Mouse (Mus musculus) MEL (cell line): ENCODE results near the gene Kit.

Experiments
- CHD2 ChIP-seq: IDR thresholded peaks from 2 replicates; pipeline ENCODE4 v1.6.1; 2011; ENCODE audit warnings: low read length, improper control_type of control experiment
- CTCF ChIP-seq, 3 experiments: IDR thresholded peaks in 2 of 3; conservative IDR thresholded peaks in 1 of 3; 2 replicates each; pipeline ENCODE4 v1.5.1; 2011 to 2012; ENCODE audit warnings: low read length in 3 of 3, low read depth in 2 of 3, mild to moderate bottlenecking in 2 of 3, improper control_type of control experiment in 1 of 3, inconsistent platforms in 1 of 3, mixed read lengths in 1 of 3, moderate library complexity in 1 of 3; ENCODE audit not compliant: control insufficient read depth in 1 of 3, insufficient read depth in 1 of 3, poor library complexity in 1 of 3, severe bottlenecking in 1 of 3
- ELF1 ChIP-seq: IDR thresholded peaks from 2 replicates; pipeline ENCODE4 v1.6.1; 2014; ENCODE audit warnings: low read depth, mild to moderate bottlenecking, inconsistent platforms, low read length, improper control_type of control experiment, moderate library complexity
- MAZ ChIP-seq: IDR thresholded peaks from 2 replicates; pipeline ENCODE4 v1.6.1; 2012; ENCODE audit warnings: low read depth, mild to moderate bottlenecking, inconsistent platforms, low read length, improper control_type of control experiment
- NRF1 ChIP-seq: IDR thresholded peaks from 2 replicates; pipeline ENCODE4 v1.6.1; 2014; ENCODE audit warnings: low read depth, mild to moderate bottlenecking, inconsistent platforms, low read length, improper control_type of control experiment, moderate library complexity; ENCODE audit not compliant: poor library complexity, insufficient read depth, severe bottlenecking
- POLR2A ChIP-seq, 2 experiments: IDR thresholded peaks; 2 replicates each; pipeline ENCODE4 v1.6.1; 2011 to 2012; ENCODE audit warnings: low read length in 2 of 2, mild to moderate bottlenecking in 2 of 2, control low read depth in 1 of 2, improper control_type of control experiment in 1 of 2, low read depth in 1 of 2, moderate library complexity in 1 of 2; ENCODE audit not compliant: control insufficient read depth in 1 of 2, insufficient read depth in 1 of 2, poor library complexity in 1 of 2
- POLR2AphosphoS2 ChIP-seq: IDR thresholded peaks from 2 replicates; pipeline ENCODE4 v1.6.1; 2011; ENCODE audit warnings: low read length, improper control_type of control experiment
- TBP ChIP-seq: IDR thresholded peaks from 2 replicates; pipeline ENCODE4 v1.8.0; 2011; ENCODE audit warnings: low read depth, low read length, improper control_type of control experiment

GRCm38 (mm10) chr5:75662466-75662865 is 87.8 kb downstream of the Kit start:
- no peak for TF ChIP-seq POLR2A (IDR thresholded peaks at IDR 0.05; ENCODE audit: control insufficient read depth in 1 of 2, insufficient read depth in 1 of 2, low read depth in 1 of 2, low read length in 2 of 2, poor library complexity in 1 of 2)
- TF ChIP-seq TBP = no peak
- no peak for TF ChIP-seq MAZ
- TF ChIP-seq CTCF (IDR thresholded peaks at IDR 0.05 in 2 of 3, conservative IDR thresholded peaks at IDR 0.05 in 1 of 3; ENCODE audit: control insufficient read depth in 1 of 3, insufficient read depth in 1 of 3, low read depth in 2 of 3, low read length in 3 of 3, poor library complexity in 1 of 3, severe bottlenecking in 1 of 3) = no peak
- no peak for TF ChIP-seq CHD2
- TF ChIP-seq POLR2AphosphoS2 = no peak
- no peak for TF ChIP-seq ELF1
- TF ChIP-seq NRF1 = no peak
